Mouse (Mus musculus) hindbrain, embryonic 11.5 days (tissue): ENCODE measurements at regions not wholly inside any gene's neighbourhood (a gene's known extent, or its start where the extent isn't known, plus 50 kb on each side); places are given as distances from the start of the nearest gene placed in this dataset.

Source experiments
- ATAC-seq: fragments of 200-750 bp; cut with Nextera tagmentation; 2 replicates; pipeline ENCODE4 v1.8.0; 2017; ENCODE audit warnings: mild to moderate bottlenecking, moderate TSS enrichment, moderate library complexity; ENCODE audit not compliant: low FRiP score
- DNase-seq: peaks from one replicate; pipeline ENCODE4 v3.0.0-alpha.2; 2015; ENCODE audit warnings: low spot score
- H3K27ac ChIP-seq: fragments of 300-500 bp; sonication (generic); 2 replicates; pipeline ENCODE4 v1.5.1; 2014; ENCODE audit warnings: mild to moderate bottlenecking, low read depth, low read length
- H3K27me3 ChIP-seq: fragments of 300-500 bp; sonication (generic); 2 replicates; pipeline ENCODE4 v1.6.1; 2014; ENCODE audit warnings: mild to moderate bottlenecking, low read length, moderate library complexity, mixed read lengths; ENCODE audit not compliant: control insufficient read depth, insufficient read depth
- H3K36me3 ChIP-seq: fragments of 300-500 bp; sonication (generic); 2 replicates; pipeline ENCODE4 v1.6.1; 2014; ENCODE audit warnings: mild to moderate bottlenecking, low read length, moderate library complexity, mixed read lengths; ENCODE audit not compliant: control insufficient read depth, insufficient read depth
- H3K4me1 ChIP-seq: fragments of 300-500 bp; sonication (generic); replicated peaks from 2 replicates; pipeline ENCODE4 v1.6.1; 2014; ENCODE audit warnings: low read length, mixed read lengths; ENCODE audit not compliant: control insufficient read depth, insufficient read depth
- H3K4me2 ChIP-seq: fragments of 300-500 bp; sonication (generic); replicated peaks from 2 replicates; pipeline ENCODE4 v1.6.1; 2014; ENCODE audit warnings: mild to moderate bottlenecking, low read depth, low read length
- H3K4me3 ChIP-seq: fragments of 300-500 bp; sonication (generic); 2 replicates; pipeline ENCODE4 v1.5.1; 2014; ENCODE audit warnings: low read depth, low read length
- H3K9ac ChIP-seq: fragments of 300-500 bp; sonication (generic); 2 replicates; pipeline ENCODE4 v1.6.1; 2014; ENCODE audit warnings: low read depth, low read length
- H3K9me3 ChIP-seq: fragments of 300-500 bp; sonication (generic); 2 replicates; pipeline ENCODE4 v1.6.1; 2016; ENCODE audit warnings: low read length; ENCODE audit not compliant: control insufficient read depth
- WGBS: fragments of 180-500 bp; shearing (Covaris S2); extraction: QIAGEN DNeasy Blood & Tissue Kit; methylation state at CpG from one replicate; pipeline ENCODE4 v1.1.7; 2014; 5-methylcytosine and 5-hydroxymethylcytosine counted together

- H3K9ac ChIP-seq, result no peak overlapping the region
- H3K36me3 ChIP-seq, result no peaks in the 10 kb centered on the region
- no peaks in the 10 kb centered on the region for H3K27me3 ChIP-seq
- no peak overlapping the region for H3K27ac ChIP-seq
- no peaks in the 10 kb centered on the region for H3K9me3 ChIP-seq
- no peaks in the 10 kb centered on the region for H3K4me1 ChIP-seq
- WGBS, result 54% methylated on average over 22 of the region's 22 CpGs
- H3K4me2 ChIP-seq, result no peak overlapping the region
- no peak overlapping the region for H3K4me3 ChIP-seq
- DNase-seq, result peak; percentile 42
- peak; percentile 48 for ATAC-seq
Observed at GRCm38 (mm10) chr1:151086111-151086859, 93.0 kb upstream of the Hmcn1 start.

- H3K9me3 ChIP-seq, result no peaks in the 10 kb centered on the region
- 72% methylated on average over 8 of the region's 8 CpGs for WGBS
- no peaks in the 10 kb centered on the region for H3K36me3 ChIP-seq
- no peak overlapping the region for H3K27ac ChIP-seq
- H3K4me1 ChIP-seq, result no peaks in the 10 kb centered on the region
- no peak for DNase-seq
- peak; percentile 34; the same call in 1 of the 2 replicates for ATAC-seq
- no peak overlapping the region for H3K9ac ChIP-seq
- H3K4me2 ChIP-seq, result no peak overlapping the region
- no peak overlapping the region for H3K4me3 ChIP-seq
- H3K27me3 ChIP-seq, result no peaks in the 10 kb centered on the region
Observed at GRCm38 (mm10) chr1:151087151-151087660, 94.0 kb upstream of the Hmcn1 start.

- no peaks in the 10 kb centered on the region for H3K4me1 ChIP-seq
- no peaks in the 10 kb centered on the region for H3K9me3 ChIP-seq
- H3K4me2 ChIP-seq, result no peak overlapping the region
- H3K36me3 ChIP-seq, result no peaks in the 10 kb centered on the region
- H3K9ac ChIP-seq, result no peak overlapping the region
- H3K4me3 ChIP-seq, result no peak overlapping the region
- DNase-seq (no peak), ATAC-seq (no peak)
- H3K27ac ChIP-seq, result no peak overlapping the region
- 81% methylated on average over 14 of the region's 14 CpGs for WGBS
- no peaks in the 10 kb centered on the region for H3K27me3 ChIP-seq
Observed at GRCm38 (mm10) chr1:151087811-151088511, 94.4 kb upstream of the Gm47985 start.

- no peak overlapping the region for H3K27ac ChIP-seq
- DNase-seq, result no peak
- no peak overlapping the region for H3K4me2 ChIP-seq
- H3K9ac ChIP-seq, result no peak overlapping the region
- no peak for ATAC-seq
- no peaks in the 10 kb centered on the region for H3K4me1 ChIP-seq
- H3K36me3 ChIP-seq, result no peaks in the 10 kb centered on the region
- H3K27me3 ChIP-seq, result no peaks in the 10 kb centered on the region
- no peaks in the 10 kb centered on the region for H3K9me3 ChIP-seq
- 76% methylated on average over 11 of the region's 11 CpGs for WGBS
- H3K4me3 ChIP-seq, result no peak overlapping the region
Observed at GRCm38 (mm10) chr1:151088535-151089125, 93.7 kb upstream of the Gm47985 start.

GRCm38 (mm10) chr1:151092035-151092434 is 90.3 kb upstream of the Gm47985 start:
- Histone ChIP-seq H3K9me3 (no peaks in the 10 kb centered on the region), H3K4me3 (no peak overlapping the region), H3K27ac (no peak overlapping the region), H3K4me2 (no peak overlapping the region), H3K36me3 (no peaks in the 10 kb centered on the region), H3K9ac (no peak overlapping the region), H3K4me1 (no peaks in the 10 kb centered on the region), H3K27me3 (no peaks in the 10 kb centered on the region)
- no peak for ATAC-seq
- 61% methylated on average over 4 of the region's 4 CpGs for WGBS
- no peak for DNase-seq

- Histone ChIP-seq H3K9me3 (no peaks in the 10 kb centered on the region), H3K4me1 (no peaks in the 10 kb centered on the region), H3K9ac (no peak overlapping the region), H3K4me2 (no peak overlapping the region), H3K27ac (no peak overlapping the region), H3K36me3 (no peaks in the 10 kb centered on the region), H3K27me3 (no peaks in the 10 kb centered on the region), H3K4me3 (no peak overlapping the region)
- no peak for DNase-seq
- 0 out of 2 replicates have a peak, but pooled peaks have one; percentile 41 for ATAC-seq
- 74% methylated on average over 10 of the region's 10 CpGs for WGBS
Observed at GRCm38 (mm10) chr1:151095344-151096050, 86.8 kb upstream of the Gm47985 start.

- ATAC-seq, result peak; percentile 69
- H3K9me3 ChIP-seq, result no peaks in the 10 kb centered on the region
- no peaks in the 10 kb centered on the region for H3K36me3 ChIP-seq
- WGBS, result 39% methylated on average over 9 of the region's 9 CpGs
- H3K27ac ChIP-seq, result no peak overlapping the region
- peak; percentile 47 for DNase-seq
- no peaks in the 10 kb centered on the region for H3K4me1 ChIP-seq
- H3K4me3 ChIP-seq, result no peak overlapping the region
- no peak overlapping the region for H3K4me2 ChIP-seq
- H3K27me3 ChIP-seq, result no peaks in the 10 kb centered on the region
- H3K9ac ChIP-seq, result no peak overlapping the region
Observed at GRCm38 (mm10) chr1:151096079-151096478, 86.3 kb upstream of the Gm47985 start.

GRCm38 (mm10) chr1:151097506-151097905 is 84.8 kb upstream of the Gm47985 start:
- H3K9me3 ChIP-seq, result no peaks in the 10 kb centered on the region
- no peak overlapping the region for H3K4me3 ChIP-seq
- 82% methylated on average over 1 of the region's 1 CpGs for WGBS
- H3K27ac ChIP-seq, result no peak overlapping the region
- DNase-seq, result no peak
- no peak for ATAC-seq
- H3K27me3 ChIP-seq, result no peaks in the 10 kb centered on the region
- H3K36me3 ChIP-seq, result no peaks in the 10 kb centered on the region
- no peaks in the 10 kb centered on the region for H3K4me1 ChIP-seq
- H3K4me2 ChIP-seq, result no peak overlapping the region
- H3K9ac ChIP-seq, result no peak overlapping the region
